Mouse (Mus musculus): ENCODE results near the gene Tmprss7.

Tmprss7 gene

GRCm38 (mm10) chr16:45693558-45693957 is at the start of gene Tmprss7:
Gene Tmprss7 (minus strand): TSS chr16:45693658.
- DNase-seq (ENCODE audit: low read depth), result no peak

DNA sequence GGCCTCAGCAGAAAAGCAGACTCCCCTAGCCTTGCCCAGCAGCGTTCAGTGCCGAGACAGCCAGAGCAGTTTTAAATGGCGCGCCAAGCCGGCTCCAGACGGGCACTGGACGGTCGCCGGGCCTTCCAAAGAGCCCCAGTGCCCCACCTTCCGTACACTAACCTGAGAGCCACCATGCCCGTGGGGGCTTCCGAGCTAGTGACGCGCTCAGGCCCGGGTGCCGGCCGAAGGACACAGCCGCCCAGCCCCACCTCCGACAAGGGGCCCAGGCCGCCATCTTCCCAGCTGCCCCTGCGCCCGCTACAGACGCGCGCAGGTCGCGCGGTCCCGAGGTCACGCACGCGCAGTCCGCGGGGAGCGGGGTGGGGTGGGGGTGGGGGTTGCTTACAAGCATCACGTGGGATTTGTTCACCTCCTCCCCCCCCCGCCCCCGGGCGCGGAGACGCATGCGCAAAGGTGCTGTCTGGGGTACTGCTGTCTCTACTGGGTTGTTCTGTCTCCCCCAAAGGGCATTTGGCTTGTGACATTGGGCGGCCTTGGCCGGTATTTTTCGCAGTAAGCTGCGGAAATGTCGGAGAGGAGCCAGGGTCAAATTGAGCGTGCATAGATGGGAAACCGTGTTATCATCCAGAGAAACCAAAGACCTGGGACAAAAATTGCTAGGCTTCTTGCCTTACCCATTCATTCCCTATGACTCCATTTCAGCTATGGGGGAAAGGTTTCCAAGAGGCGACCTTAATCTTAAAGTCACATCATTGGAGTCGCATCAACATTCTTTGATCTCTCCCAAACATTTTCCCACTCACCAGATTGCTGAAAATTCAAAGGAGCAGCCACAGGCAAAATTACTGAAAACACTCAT is 49.4 kb upstream of the Tmprss7 start, which contains the start of gene Abhd10:
Gene Abhd10 (minus strand): TSS at position 341 of the 862 bp plus-strand sequence.
- DNase-seq (ENCODE audit: low read depth), result peak; percentile 96

DNA sequence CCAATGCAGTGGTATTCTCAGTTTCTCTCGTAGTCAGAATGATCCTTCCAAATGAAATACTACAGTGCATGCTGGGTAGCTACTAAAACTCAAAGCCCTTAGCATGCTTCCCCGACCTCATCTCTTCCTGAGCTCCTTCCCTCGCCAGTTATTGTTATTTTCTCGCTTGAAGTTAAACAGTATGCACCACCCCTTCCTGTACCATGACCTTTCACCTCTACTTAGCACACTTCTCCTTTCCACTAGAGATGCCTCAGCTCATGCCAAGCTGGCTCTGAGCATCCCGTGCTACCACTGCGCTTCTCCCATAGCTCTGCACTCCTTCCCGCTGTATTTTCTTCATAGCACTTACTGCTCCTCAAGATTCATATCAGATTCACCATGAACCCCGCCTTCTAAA is 44.4 kb upstream of the Tmprss7 start:
- no peak for DNase-seq (ENCODE audit: low read depth)

DNA sequence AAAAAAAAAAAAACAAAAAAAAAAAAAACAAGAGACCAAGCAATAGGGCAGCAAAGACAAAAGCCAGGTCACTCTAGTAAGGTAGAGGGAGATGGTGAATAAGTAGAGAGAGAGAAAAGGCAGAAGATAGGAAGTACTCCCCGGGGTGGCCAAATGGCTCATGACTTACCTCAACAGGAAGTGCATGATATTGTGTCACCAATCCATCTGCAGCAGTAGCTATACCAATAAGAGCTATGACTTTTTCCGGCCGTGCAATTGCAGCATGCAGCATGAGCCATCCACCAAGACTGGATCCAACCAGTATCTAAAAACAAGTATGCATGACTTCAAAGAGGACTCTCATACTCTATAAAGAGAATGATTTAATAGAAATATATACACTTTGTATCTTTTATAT is 43.3 kb upstream of the Tmprss7 start:
- no peak for DNase-seq (ENCODE audit: low read depth)

DNA sequence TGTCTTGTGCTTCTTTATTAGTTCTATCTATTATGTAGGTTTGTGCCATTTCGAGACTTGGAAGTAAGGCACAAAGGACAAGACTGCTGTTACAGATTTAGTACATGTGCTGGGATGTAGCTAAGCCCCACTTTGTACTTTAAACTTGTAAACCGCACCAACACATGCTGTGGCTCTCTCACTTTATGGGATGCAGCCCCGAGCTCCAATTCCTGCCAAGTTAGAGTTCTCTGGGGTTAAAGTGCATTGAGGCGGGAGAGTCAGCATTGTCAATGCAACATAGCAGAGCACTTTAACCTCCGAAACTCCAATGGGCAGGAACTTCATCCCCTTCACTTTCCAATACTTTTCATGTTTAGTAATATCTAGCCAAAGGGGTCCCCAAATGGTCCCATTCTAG is 35.7 kb upstream of the Tmprss7 start:
- no peak for DNase-seq (ENCODE audit: low read depth)

GRCm38 (mm10) chr16:45724742-45725102 is 31.3 kb upstream of the Tmprss7 start:
- no peak for DNase-seq (ENCODE audit: low read depth)

DNA sequence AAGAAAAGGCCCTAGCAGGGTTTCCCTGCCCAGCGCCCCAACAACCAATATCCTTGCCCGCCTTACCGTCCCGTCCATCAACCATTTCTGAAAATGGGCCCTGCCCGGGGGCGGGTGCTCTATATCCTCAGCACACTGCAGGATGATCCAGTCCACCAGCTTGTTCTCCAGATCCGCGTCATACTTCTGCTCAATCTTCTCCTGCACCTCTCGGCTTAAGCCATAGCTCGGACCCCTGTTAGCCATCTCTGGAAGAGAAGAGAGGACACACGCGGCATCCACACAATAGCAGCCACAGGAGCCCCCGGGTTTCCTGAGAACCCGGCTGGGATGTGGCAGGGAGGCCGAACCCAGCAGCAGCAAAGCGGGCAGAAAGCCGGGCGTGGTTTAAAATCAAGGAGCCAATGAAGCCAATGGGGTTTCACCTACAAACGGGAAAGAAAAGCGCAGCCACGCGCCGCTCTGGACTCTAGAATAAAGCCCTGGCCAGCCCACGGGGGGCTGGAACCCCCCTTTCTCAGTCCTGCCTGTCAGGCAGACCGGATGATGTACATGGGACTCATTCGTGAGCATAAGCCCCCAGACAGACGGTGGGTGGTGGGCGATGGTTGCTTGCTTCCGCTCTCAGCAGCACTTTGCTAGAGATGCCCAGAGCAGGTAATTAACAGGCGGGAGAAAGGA is 30.7 kb upstream of the Tmprss7 start, which contains the start of gene Tagln3:
Gene Tagln3 (minus strand): TSS at position 548 of the 681 bp plus-strand sequence.
- no peak for DNase-seq (ENCODE audit: low read depth)

DNA sequence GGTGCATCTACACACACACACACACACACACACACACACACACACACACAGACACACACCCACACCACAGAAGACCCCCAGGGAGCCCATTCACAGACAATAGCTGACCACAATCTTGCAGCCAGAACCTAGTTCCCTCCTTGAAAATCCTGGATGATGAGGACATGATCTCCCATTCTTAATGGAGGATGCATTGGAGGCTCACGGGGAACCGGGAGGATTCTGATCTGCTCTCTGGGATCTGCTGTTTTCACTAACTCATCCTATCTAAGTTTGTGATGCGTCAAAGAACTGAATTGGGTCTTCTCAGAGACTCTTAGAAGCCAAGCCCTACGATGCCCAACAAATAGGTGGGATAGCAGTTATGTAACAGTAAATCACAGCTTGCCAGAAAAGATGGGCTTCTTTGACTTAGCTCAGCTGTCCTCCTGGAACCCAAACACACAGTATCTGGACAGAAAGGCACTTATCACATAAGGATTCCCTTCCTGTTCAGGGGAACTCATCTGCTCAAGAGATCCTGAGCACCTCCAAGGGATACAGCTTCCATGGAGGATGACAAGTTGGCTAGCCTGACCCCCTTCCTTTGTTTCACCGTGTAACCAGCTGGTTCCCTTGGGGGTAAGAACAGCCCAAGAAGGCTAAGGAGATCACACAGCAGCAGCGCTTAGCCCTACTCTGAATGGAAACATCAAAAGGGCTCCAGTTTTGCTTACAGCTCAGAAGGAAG is 29.9 kb upstream of the Tmprss7 start:
- DNase-seq (ENCODE audit: low read depth), result no peak

GRCm38 (mm10) chr16:45722460-45722951 is 29.0 kb upstream of the Tmprss7 start:
- DNase-seq (ENCODE audit: low read depth), result no peak

GRCm38 (mm10) chr16:45720022-45720630 is 26.7 kb upstream of the Tmprss7 start:
- DNase-seq (ENCODE audit: low read depth), result no peak

GRCm38 (mm10) chr16:45718296-45718695 is 24.8 kb upstream of the Tmprss7 start:
- no peak for DNase-seq (ENCODE audit: low read depth)

- DNase-seq (ENCODE audit: low read depth), result no peak
Observed at GRCm38 (mm10) chr16:45714489-45715150, 21.2 kb upstream of the Tmprss7 start.

DNA sequence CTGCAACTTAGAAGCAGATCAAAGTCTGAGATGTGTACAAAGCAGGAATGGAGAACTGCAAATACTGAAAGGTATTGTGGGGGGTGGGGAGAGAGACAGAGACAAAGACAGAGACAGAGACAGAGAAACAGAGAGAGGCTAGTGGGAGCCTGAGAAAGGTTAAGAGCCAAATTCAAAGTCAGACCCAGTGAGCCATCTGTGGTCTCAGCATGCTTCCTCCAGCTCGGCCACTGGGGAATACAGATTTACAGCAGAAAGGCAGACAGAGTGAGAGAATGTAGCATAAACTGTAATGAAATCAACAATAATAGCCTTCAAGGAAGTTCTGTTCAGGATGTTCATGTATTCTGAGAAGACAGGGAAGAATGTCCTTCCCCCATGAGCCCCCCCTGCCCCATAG is 20.4 kb upstream of the Tmprss7 start:
- DNase-seq (ENCODE audit: low read depth), result no peak

DNA sequence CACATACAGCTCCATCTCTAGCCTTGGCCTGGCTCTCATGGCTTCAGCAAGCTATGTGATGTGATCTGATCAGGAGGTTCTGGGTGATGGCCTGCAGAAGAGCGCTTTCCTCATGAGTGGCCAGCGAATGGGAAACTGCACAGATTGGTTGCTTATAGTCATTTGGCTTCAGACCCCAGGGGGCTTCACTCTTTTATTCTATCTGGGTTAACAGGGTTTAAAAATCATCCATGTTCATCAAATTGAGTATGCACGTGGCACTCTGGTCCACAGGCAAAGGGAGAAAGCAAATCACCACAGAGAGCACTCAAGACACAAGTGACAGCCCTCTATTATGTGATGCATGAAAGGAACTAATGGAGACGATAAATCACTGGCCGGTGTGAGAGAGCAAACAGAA is 19.8 kb upstream of the Tmprss7 start:
- no peak for DNase-seq (ENCODE audit: low read depth)

DNA sequence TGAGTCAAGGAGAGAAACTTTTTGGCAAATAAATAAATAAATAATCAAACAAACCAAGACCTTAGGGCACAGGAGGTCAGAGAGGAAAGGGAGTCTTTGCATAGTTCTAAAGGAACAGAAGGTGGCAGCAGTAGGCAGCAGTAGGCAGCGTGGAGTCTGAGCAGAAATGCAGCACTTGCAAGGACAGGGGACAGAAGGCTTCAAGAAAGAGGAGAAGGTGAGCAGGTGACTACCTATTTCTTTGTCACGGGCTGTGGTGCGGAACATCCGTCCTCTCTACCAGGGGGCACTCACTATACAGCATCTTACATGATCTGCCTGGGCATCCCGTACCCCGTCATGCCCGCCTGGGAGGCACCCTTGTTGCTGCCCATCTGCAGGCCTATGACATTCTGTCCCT is 17.8 kb upstream of the Tmprss7 start:
- no peak for DNase-seq (ENCODE audit: low read depth)

DNA sequence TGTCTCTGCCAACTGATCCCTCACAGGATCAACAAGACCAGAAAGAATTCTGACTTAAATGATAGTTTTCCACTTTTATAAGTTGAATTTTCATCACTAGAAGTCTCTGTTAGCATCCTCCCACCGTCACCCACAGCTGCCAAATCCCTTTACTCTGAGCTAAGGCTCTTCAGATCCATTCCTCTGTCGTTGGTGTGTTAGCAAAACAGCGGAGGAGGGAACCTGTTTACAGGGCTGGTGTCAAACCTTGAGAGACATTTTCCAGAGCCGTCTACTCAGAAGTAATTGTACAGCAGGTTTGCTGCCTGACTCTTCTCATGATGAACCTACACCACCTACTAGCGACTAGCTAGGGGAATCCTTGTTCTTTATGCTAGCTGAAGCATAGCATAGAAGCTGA is 5.8 kb upstream of the Tmprss7 start:
- DNase-seq (ENCODE audit: low read depth), result no peak

DNA sequence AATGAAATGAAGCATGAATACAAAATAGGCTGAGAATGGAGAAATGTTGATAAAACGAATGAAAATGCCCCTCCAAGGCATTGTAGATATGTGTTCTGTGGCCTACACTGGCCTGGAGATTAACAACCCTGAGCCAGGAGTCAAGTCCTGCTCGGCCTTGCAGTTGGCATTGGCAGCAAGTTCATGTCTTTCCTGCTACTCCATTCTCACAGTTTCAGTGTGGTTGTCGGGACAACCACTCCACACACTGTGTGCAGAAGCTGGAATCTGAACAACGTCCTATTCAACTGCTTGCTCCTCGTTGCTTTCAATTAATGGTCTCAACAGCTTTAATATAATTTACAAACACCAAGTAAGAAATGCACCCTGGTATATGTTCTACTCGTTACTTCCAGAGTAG is 4.5 kb upstream of the Tmprss7 start:
- no peak for DNase-seq (ENCODE audit: low read depth)

DNA sequence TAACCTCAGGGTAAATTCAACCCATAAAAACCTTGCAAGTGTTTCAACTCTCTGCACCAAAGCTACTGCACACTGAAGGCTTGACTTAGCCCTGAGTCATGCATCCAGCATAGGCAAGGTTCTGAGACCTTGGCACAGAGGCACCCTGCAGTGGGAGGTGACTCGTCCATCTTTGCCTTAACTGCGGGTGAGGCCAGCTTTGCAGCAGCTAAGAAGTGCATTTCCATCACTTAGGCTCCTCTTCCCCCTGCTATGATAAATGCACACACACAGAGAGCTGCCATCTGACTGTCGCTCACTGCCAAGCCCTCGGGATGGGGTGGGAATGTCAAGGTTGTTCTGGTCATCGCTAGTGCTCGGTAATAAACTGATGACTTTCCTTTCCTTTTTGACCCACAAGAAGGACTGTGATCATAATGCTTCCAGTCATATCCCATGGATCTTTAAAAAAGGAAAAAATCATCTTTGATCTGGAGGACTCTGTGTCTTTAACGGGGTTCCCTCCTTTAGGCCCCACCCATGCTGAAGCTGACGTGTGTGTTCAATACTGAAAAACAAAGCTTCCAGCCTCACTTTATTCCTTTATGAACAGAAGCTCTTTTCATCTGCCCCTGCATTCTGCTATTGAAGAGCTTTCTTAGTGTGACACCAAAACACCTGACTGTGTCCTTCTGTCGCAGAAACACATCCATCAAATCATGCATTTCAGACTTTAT is 2.1 kb upstream of the Tmprss7 start:
- no peak for DNase-seq (ENCODE audit: low read depth)

GRCm38 (mm10) chr16:45692851-45693250 is 607 bp downstream of the Tmprss7 start:
- DNase-seq (ENCODE audit: low read depth), result no peak

DNA sequence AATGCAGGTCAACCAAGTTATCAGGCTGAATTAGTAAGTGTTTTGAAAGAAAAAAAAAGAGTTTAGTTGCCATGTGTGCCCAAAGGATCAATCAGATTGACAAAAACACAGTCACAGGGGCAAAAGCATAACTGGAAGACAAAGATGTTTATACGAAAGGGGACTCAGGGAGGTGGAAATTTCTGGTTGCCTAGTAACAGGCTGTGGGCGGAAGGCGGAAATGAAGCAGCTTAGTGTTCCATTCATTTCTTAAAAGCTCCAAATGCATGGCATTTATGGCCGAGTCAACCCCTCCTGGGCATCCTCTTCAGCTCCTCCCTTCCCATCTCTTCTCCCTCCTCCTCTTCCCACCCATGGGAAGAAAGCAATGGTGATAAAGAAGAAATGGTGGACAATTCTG is 3.3 kb downstream of the Tmprss7 start:
- peak; percentile 52 for DNase-seq (ENCODE audit: low read depth)

DNA sequence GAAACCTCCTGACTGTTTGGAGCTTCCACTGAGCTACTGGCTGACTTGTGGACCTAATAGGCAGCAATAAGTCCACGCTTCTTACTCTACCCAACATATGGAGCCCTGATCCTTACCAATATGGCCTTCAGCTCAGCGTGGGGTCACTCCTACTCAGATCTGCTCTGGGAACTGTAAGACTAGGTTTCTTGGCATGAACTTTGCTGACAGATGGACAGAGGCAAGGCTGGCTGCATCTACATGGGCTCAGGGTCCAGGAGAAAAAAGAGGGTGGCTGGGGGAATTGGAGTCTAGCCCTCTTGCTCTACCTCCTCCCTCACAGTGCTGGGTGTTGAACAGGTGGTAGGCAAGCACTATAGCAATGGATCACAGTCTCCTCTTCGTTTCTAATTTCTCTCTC is 6.6 kb downstream of the Tmprss7 start:
- no peak for DNase-seq (ENCODE audit: low read depth)

Measured in naive thymus-derived CD4-positive, alpha-beta T cell, adult 2 months (primary cell).